Mouse (Mus musculus) midbrain, embryonic 14.5 days (tissue): ENCODE results near the gene Rgs16. TPM values are rescaled to one million over a fixed set of nuclear protein-coding genes. Genes with fewer than 3 reads are reported as not detected.

Source experiments
- ATAC-seq: fragments of 200-750 bp; cut with Nextera tagmentation; 2 replicates; pipeline ENCODE4 v1.8.0; 2017; ENCODE audit warnings: moderate number of reproducible peaks, moderate library complexity; ENCODE audit not compliant: low FRiP score, low TSS enrichment
- DNase-seq: peaks from one replicate; pipeline ENCODE4 v3.0.0-alpha.2; 2015
- H3K27ac ChIP-seq: fragments of 300-500 bp; sonication (generic); replicated peaks from 2 replicates; pipeline ENCODE4 v1.5.1; 2014; ENCODE audit warnings: mild to moderate bottlenecking, low read depth, low read length, moderate library complexity
- H3K27me3 ChIP-seq: fragments of 300-500 bp; sonication (generic); 2 replicates; pipeline ENCODE4 v1.6.1; 2014; ENCODE audit warnings: low read length, control low read depth, mixed read lengths; ENCODE audit not compliant: control insufficient read depth, insufficient read depth
- H3K36me3 ChIP-seq: fragments of 300-500 bp; sonication (generic); 2 replicates; pipeline ENCODE4 v1.6.1; 2014; ENCODE audit warnings: low read length, control low read depth; ENCODE audit not compliant: control insufficient read depth, insufficient read depth
- H3K4me1 ChIP-seq: fragments of 300-500 bp; sonication (generic); 2 replicates; pipeline ENCODE4 v1.6.1; 2014; ENCODE audit warnings: mild to moderate bottlenecking, antibody characterized with exemption, low read length, control low read depth; ENCODE audit not compliant: control insufficient read depth, insufficient read depth
- H3K4me2 ChIP-seq: fragments of 300-500 bp; sonication (generic); 2 replicates; pipeline ENCODE4 v1.6.1; 2014; ENCODE audit warnings: mild to moderate bottlenecking, low read length, moderate library complexity
- H3K4me3 ChIP-seq: fragments of 300-500 bp; sonication (generic); replicated peaks from 2 replicates; pipeline ENCODE4 v1.5.1; 2014; ENCODE audit warnings: low read depth, low read length
- H3K9ac ChIP-seq: fragments of 300-500 bp; sonication (generic); replicated peaks from 2 replicates; pipeline ENCODE4 v1.6.1; 2014; ENCODE audit warnings: mild to moderate bottlenecking, low read length, moderate library complexity
- H3K9me3 ChIP-seq: fragments of 300-500 bp; sonication (generic); 2 replicates; pipeline ENCODE4 v1.6.1; 2016; ENCODE audit warnings: low read length, control low read depth, mixed read lengths; ENCODE audit not compliant: control insufficient read depth
- WGBS: fragments of 180-500 bp; shearing (Covaris S2); extraction: QIAGEN DNeasy Blood & Tissue Kit; methylation state at CpG from one replicate; pipeline ENCODE4 v1.1.7; 2014; 5-methylcytosine and 5-hydroxymethylcytosine counted together
- polyA plus RNA-seq: library from polyadenylated mRNA; unstranded; fragments of >200 nt; fragmentation: Nextera tagmentation; extraction: Ambion mirVana; gene quantifications from 2 replicates; pipeline ENCODE4 v1.2.1, GENCODE M21; 2014

The Rgs16 gene
- 8.1 and 12.0 TPM in 2 replicates for polyA plus RNA-seq

DNA sequence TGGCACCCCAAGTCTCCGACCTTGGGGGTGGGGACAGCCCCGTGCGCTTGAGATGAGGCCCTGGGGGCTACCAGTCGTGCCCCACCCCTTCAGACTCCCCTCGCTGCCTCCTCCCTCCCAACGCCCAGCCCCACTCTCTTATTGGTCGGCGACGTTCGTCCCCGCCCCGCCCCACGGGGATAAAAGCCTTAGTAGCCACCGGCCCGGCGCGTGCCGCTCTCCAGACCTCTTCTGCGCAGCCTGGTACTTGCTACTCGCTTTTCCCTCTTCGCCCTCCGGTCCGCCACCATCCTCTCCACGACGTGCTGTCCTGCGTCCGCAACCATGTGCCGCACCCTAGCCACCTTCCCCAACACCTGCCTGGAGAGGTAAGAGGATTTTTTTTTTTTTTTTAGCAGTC, at the start of gene Rgs16:
Rgs16 (plus strand) TSS at position 205 of the 400 bp plus-strand sequence.
- peak within 1 kb of the TSS; percentile 41 for H3K4me3 ChIP-seq
- H3K36me3 ChIP-seq = 0 out of 2 replicates have a peak, but pooled peaks cover 3% of the 10 kb centered on the region
- H3K4me1 ChIP-seq = peaks cover 40% of the 10 kb centered on the region
- no peaks in the 10 kb centered on the region for H3K9me3 ChIP-seq
- H3K27ac ChIP-seq = no peak within 1 kb of the TSS
- H3K27me3 ChIP-seq = peaks cover 2% of the 10 kb centered on the region
- peak within 1 kb of the TSS; percentile 44 for H3K9ac ChIP-seq
- H3K4me2 ChIP-seq = peak within 1 kb of the TSS; percentile 81
- WGBS = under 1% methylated on average over 28 of the region's 28 CpGs
- peak; percentile 79 for ATAC-seq
- DNase-seq = peak; percentile 91

DNA sequence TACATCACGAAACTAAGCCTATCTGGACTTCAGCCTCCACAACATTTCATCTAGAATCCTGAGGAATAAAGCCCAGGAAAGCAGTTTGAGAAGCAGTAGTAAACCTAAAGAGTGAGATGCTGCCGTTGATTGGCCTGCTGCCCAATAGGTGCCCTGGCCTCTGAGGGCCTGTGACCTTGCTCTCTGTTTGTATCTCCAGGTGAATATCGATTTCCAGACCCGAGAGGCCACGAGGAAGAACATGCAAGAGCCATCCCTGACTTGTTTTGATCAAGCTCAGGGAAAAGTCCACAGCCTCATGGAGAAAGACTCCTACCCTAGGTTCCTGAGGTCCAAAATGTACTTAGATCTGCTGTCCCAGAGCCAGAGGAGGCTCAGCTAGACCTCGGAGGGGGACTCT, 47.6 kb upstream of the Rgs16 start:
- no peak overlapping the region for H3K27ac ChIP-seq
- WGBS = 89% methylated on average over 6 of the region's 6 CpGs
- no peak overlapping the region for H3K4me3 ChIP-seq
- DNase-seq (no peak), ATAC-seq (no peak)
- 0 out of 2 replicates have a peak, but pooled peaks cover 9% of the 10 kb centered on the region for H3K4me1 ChIP-seq
- no peaks in the 10 kb centered on the region for H3K9me3 ChIP-seq
- H3K9ac ChIP-seq = no peak overlapping the region
- H3K4me2 ChIP-seq = no peak overlapping the region
- no peaks in the 10 kb centered on the region for H3K27me3 ChIP-seq
- H3K36me3 ChIP-seq = peaks cover 10% of the 10 kb centered on the region; the same call in 1 of the 2 replicates

DNA sequence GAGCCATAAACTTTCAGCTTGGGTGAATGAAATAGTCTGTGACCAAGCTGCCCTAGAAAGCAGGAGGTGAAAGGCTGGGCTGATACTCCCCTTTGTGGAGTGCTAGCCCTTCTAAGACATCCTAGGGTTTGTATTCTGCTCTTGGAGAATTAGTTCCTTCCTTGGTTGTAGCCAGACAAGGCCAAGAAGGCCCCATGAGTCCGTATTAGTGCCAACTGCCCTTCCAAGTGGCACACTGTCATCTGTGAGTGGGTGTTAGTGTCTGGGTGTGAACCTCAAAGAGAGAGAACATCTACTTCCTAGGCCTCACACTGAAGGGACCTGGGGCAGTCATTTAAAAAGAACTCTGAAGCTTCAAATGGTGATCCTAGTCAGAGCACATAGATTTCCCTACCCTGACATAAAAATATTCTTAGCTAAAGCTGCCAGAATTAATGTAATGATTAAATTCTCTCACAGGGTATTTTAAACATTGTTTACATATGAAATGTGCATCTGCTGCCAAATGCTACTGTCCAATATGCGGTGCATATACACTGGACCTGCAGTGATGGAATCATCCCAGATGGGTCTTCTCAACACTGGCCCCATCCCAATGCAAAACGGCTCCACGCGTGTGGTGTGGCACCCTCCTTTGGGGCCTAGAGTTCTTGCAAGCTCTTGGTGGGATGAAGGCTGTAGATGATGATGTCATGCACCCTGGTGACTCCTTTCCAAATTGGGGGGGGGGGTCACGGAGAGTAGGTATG, 45.6 kb upstream of the Rgs16 start:
- H3K36me3 ChIP-seq = peaks cover 10% of the 10 kb centered on the region; the same call in 1 of the 2 replicates
- no peak overlapping the region for H3K4me3 ChIP-seq
- H3K27ac ChIP-seq = no peak overlapping the region
- 0 out of 2 replicates have a peak, but pooled peaks cover 13% of the 10 kb centered on the region for H3K4me1 ChIP-seq
- WGBS = 94% methylated on average over 6 of the region's 6 CpGs
- no peak overlapping the region for H3K4me2 ChIP-seq
- ATAC-seq = no peak
- no peaks in the 10 kb centered on the region for H3K9me3 ChIP-seq
- H3K9ac ChIP-seq = no peak overlapping the region
- no peaks in the 10 kb centered on the region for H3K27me3 ChIP-seq
- DNase-seq = no peak

DNA sequence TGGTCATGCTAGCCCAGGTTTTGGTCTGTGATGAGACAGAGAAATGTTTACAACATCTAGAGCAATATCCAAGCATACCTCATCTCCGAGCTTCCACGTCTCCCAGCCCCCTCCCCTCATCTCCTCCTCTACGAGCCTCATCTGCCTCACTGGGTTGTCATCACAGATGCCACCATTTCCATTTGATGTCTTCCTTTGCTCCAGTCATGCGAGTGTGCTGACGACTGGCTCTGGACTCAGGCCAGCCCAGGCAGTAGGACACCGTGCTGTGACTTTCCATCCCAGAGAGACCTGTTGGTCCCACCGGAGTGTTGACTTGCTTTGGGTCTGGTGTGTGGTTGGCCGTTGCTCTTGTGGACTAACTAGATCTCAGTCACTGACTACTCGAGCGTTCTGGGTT, 44.8 kb upstream of the Rgs16 start:
- no peak for DNase-seq
- Histone ChIP-seq H3K27ac (no peak overlapping the region), H3K36me3 (peaks cover 10% of the 10 kb centered on the region; the same call in 1 of the 2 replicates), H3K4me2 (no peak overlapping the region), H3K27me3 (no peaks in the 10 kb centered on the region), H3K4me3 (no peak overlapping the region), H3K9ac (no peak overlapping the region), H3K9me3 (no peaks in the 10 kb centered on the region), H3K4me1 (0 out of 2 replicates have a peak, but pooled peaks cover 13% of the 10 kb centered on the region)
- 86% methylated on average over 10 of the region's 10 CpGs for WGBS
- no peak for ATAC-seq

DNA sequence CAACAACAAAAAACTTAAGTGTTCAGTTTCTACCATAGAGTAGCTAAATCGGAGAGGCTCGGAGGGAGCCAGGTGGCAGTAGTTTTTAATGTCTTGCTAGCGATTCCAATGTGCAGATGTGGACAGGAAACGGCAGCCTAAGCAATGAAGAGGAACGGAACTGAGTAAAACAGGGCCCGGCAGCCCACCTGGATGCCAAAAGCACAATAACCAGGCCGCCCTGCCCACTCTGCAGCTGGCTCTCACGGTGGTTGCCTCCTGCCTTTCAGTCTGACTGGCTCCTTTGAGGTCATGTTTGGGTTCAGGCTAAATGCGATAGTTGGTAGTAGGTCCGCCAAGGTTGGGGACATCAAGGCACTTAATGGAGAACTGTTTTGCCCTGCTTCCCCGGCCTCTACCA, 44.1 kb upstream of the Rgs16 start:
- H3K4me3 ChIP-seq = no peak overlapping the region
- H3K36me3 ChIP-seq = peaks cover 10% of the 10 kb centered on the region; the same call in 1 of the 2 replicates
- no peaks in the 10 kb centered on the region for H3K27me3 ChIP-seq
- H3K27ac ChIP-seq = no peak overlapping the region
- H3K4me1 ChIP-seq = 0 out of 2 replicates have a peak, but pooled peaks cover 12% of the 10 kb centered on the region
- H3K9ac ChIP-seq = no peak overlapping the region
- no peak for ATAC-seq
- no peaks in the 10 kb centered on the region for H3K9me3 ChIP-seq
- WGBS = 94% methylated on average over 11 of the region's 11 CpGs
- no peak overlapping the region for H3K4me2 ChIP-seq
- no peak for DNase-seq

DNA sequence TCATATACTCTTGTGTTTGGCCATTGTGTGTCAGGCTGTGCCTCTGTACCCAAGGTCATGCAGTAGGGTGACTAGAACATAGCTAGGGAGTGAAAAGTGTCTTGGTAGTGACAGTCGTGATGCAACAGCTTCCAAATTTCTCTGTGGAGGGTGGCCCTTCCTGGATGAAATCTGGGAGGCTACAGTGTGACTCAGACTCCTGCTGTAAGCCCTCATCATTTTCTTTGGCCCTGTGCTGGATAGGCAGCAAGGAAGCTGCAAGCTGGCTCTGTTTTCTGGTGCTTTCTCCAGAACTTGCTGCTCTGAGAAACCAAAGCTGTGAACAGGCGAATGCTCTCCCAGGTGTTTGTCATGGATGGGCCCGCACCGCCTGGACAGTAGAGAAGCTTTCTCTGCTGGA, 43.6 kb upstream of the Rgs16 start:
- Histone ChIP-seq H3K9ac (no peak overlapping the region), H3K4me1 (0 out of 2 replicates have a peak, but pooled peaks cover 10% of the 10 kb centered on the region), H3K27me3 (no peaks in the 10 kb centered on the region), H3K9me3 (no peaks in the 10 kb centered on the region), H3K4me2 (no peak overlapping the region), H3K27ac (no peak overlapping the region), H3K36me3 (peaks cover 10% of the 10 kb centered on the region; the same call in 1 of the 2 replicates), H3K4me3 (no peak overlapping the region)
- ATAC-seq (no peak), DNase-seq (no peak)
- WGBS = 90% methylated on average over 4 of the region's 4 CpGs

DNA sequence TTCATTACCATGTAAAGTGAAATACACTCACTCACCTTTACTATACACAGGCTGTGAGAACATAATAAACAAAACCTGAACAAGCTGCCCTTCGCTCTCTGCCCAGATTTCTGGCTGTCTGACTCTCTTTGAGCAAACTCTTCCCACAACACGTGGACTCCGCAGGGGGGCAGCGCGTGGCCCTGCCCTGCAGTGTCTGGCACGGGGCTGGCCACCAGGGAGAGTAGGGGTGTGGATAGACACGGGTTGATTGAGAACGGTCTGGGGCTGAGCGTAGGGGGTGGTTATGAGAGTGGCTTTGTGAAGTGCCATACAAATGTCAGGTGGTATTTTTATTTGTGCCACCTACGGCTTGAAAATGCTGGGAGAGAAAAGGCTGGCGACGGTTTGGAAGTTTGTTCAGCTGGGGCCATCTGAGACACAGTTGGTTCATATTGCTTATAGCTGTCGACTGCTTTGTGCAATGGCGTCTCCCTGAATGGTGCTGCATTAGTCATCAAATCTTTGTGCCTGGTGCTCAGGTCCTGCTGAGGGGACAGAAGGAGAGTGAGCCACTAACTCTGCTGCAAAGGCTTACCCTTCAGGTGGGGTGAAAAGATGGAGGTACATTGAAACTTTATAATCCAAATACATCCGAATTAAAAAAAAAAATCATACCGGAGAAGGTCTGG, 42.4 kb upstream of the Rgs16 start:
- H3K9me3 ChIP-seq = no peaks in the 10 kb centered on the region
- no peak for ATAC-seq
- H3K9ac ChIP-seq = no peak overlapping the region
- peaks cover 10% of the 10 kb centered on the region; the same call in 1 of the 2 replicates for H3K36me3 ChIP-seq
- no peak overlapping the region for H3K27ac ChIP-seq
- 71% methylated on average over 16 of the region's 16 CpGs for WGBS
- H3K4me1 ChIP-seq = peaks cover 7% of the 10 kb centered on the region
- H3K4me2 ChIP-seq = no peak overlapping the region
- H3K27me3 ChIP-seq = no peaks in the 10 kb centered on the region
- no peak for DNase-seq
- no peak overlapping the region for H3K4me3 ChIP-seq

DNA sequence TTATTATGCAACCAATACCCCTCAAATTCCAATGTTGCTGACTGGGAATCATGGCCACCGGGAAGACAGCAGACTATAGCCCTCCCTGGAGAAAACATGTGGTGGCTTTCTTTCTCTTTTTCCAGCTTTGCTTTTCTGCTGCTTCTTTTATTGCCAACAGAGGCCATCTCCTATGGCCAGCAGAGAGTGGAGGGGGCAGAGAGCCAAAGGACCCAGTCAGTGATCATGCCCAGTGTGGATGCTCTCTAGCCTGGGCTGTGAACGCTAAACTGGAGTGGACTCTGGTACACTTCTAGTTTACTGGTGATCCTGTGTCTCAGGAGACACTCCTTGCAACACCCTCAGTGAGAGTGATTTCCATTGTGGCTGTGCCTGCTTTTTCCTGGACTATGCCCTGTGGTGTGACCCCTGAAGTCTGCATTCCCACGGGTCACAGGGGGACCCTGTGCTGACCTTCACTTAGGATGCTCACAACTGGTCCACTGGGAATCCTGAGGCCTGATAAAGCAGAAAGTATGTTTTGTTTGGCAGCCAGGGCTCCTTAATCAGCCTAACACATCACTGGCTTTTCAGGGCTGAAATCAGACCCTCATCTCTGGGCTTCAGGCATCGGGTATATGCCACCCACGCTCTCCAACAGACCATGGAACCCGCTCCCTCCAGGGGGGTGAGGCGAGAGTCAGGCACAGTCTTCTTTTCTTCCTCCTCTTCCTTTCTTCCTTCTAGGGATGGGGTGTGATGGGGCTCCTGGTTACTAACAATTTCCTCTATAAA, 41.7 kb upstream of the Rgs16 start:
- H3K27me3 ChIP-seq = no peaks in the 10 kb centered on the region
- no peak for ATAC-seq
- peaks cover 6% of the 10 kb centered on the region; the same call in 1 of the 2 replicates for H3K36me3 ChIP-seq
- H3K9ac ChIP-seq = no peak overlapping the region
- no peak overlapping the region for H3K4me2 ChIP-seq
- 77% methylated on average over 7 of the region's 7 CpGs for WGBS
- H3K9me3 ChIP-seq = no peaks in the 10 kb centered on the region
- peaks cover 14% of the 10 kb centered on the region for H3K4me1 ChIP-seq
- DNase-seq = no peak
- H3K27ac ChIP-seq = no peak overlapping the region
- H3K4me3 ChIP-seq = no peak overlapping the region
